Mouse (Mus musculus) limb, embryonic 14.5 days (tissue): Measurements from ENCODE around the gene Dnajc28. TPM values are rescaled to one million over a fixed set of nuclear protein-coding genes. Genes with fewer than 3 reads are reported as not detected.
"Not testable (repeated sequence)": the region's sequence is repeated elsewhere in the genome, so short reads cannot be mapped to it uniquely, and the experiment has no call there.

Experiments
- ATAC-seq: fragments of 200-750 bp; cut with Nextera tagmentation; 2 replicates; pipeline ENCODE4 v1.8.0; 2017; ENCODE audit warnings: low read depth, moderate number of reproducible peaks, moderate TSS enrichment; ENCODE audit not compliant: low FRiP score
- DNase-seq: peaks from one replicate; pipeline ENCODE4 v3.0.0-alpha.2; 2015; ENCODE audit warnings: low spot score
- H3K27ac ChIP-seq: fragments of 300-500 bp; sonication (generic); replicated peaks from 2 replicates; pipeline ENCODE4 v1.5.1; 2014; ENCODE audit warnings: low read depth, mild to moderate bottlenecking, low read length, moderate library complexity, mixed read lengths
- H3K27me3 ChIP-seq: fragments of 300-500 bp; sonication (generic); 2 replicates; pipeline ENCODE4 v1.6.1; 2014; ENCODE audit warnings: low read length, mixed read lengths; ENCODE audit not compliant: control insufficient read depth, insufficient read depth
- H3K36me3 ChIP-seq: fragments of 300-500 bp; sonication (generic); 2 replicates; pipeline ENCODE4 v1.6.1; 2014; ENCODE audit warnings: mild to moderate bottlenecking, low read length, moderate library complexity, mixed read lengths; ENCODE audit not compliant: control insufficient read depth, insufficient read depth
- H3K4me1 ChIP-seq: fragments of 300-500 bp; sonication (generic); 2 replicates; pipeline ENCODE4 v1.6.1; 2014; ENCODE audit warnings: antibody characterized with exemption, low read length, mixed read lengths; ENCODE audit not compliant: control insufficient read depth, insufficient read depth
- H3K4me2 ChIP-seq: fragments of 300-500 bp; sonication (generic); replicated peaks from 2 replicates; pipeline ENCODE4 v1.6.1; 2014; ENCODE audit warnings: low read depth, mild to moderate bottlenecking, low read length, moderate library complexity; ENCODE audit not compliant: severe bottlenecking
- H3K4me3 ChIP-seq: fragments of 300-500 bp; sonication (generic); replicated peaks from 2 replicates; pipeline ENCODE4 v1.5.1; 2014; ENCODE audit warnings: low read length
- H3K9ac ChIP-seq: fragments of 300-500 bp; sonication (generic); 2 replicates; pipeline ENCODE4 v1.6.1; 2014; ENCODE audit warnings: mild to moderate bottlenecking, low read depth, low read length, moderate library complexity; ENCODE audit not compliant: severe bottlenecking
- H3K9me3 ChIP-seq: fragments of 300-500 bp; sonication (generic); 2 replicates; pipeline ENCODE4 v1.6.1; 2016; ENCODE audit warnings: low read length; ENCODE audit not compliant: control insufficient read depth
- POLR2A ChIP-seq: fragments of 200-500 bp; IDR thresholded peaks from 2 replicates; pipeline ENCODE4 v1.8.0; 2012; ENCODE audit warnings: inconsistent platforms, mild to moderate bottlenecking, moderate library complexity, borderline replicate concordance; ENCODE audit not compliant: insufficient read depth, insufficient read length; ENCODE audit errors: extremely low read depth
- WGBS: fragments of 180-500 bp; shearing (Covaris S2); extraction: QIAGEN DNeasy Blood & Tissue Kit; methylation state at CpG from one replicate; pipeline ENCODE4 v1.1.7; 2014; 5-methylcytosine and 5-hydroxymethylcytosine counted together
- polyA plus RNA-seq, 2 experiments: library from polyadenylated mRNA; depleted of rRNA in 1 of 2; stranded (reverse) in 1 of 2; unstranded in 1 of 2; fragments of >200 nt; fragmentation: Nextera tagmentation in 1 of 2; extraction: Ambion mirVana in 1 of 2; gene quantifications; 2 replicates each; pipeline versions ENCODE4 v1.2.1 to v1.2.3; 2012 to 2014

Dnajc28 gene
- polyA plus RNA-seq, 2 experiments, result 1.7 to 2.9 TPM

- Histone ChIP-seq H3K4me2 (peak overlapping the region; percentile 58), H3K9me3 (no peaks in the 10 kb centered on the region), H3K9ac (peak overlapping the region; percentile 95), H3K4me3 (peak overlapping the region; percentile 77), H3K4me1 (peaks cover 12% of the 10 kb centered on the region; the same call in 1 of the 2 replicates), H3K27me3 (no peaks in the 10 kb centered on the region), H3K36me3 (peaks cover 12% of the 10 kb centered on the region), H3K27ac (peak overlapping the region; percentile 98)
- DNase-seq, result peak; percentile 56
- ATAC-seq, result peak; percentile 35
- WGBS, result under 1% methylated on average over 20 of the region's 25 CpGs
- TF ChIP-seq POLR2A, result no peak
These were observed 29.4 kb upstream of the Dnajc28 start for GRCm38 (mm10) chr16:91648220-91648550.

DNA sequence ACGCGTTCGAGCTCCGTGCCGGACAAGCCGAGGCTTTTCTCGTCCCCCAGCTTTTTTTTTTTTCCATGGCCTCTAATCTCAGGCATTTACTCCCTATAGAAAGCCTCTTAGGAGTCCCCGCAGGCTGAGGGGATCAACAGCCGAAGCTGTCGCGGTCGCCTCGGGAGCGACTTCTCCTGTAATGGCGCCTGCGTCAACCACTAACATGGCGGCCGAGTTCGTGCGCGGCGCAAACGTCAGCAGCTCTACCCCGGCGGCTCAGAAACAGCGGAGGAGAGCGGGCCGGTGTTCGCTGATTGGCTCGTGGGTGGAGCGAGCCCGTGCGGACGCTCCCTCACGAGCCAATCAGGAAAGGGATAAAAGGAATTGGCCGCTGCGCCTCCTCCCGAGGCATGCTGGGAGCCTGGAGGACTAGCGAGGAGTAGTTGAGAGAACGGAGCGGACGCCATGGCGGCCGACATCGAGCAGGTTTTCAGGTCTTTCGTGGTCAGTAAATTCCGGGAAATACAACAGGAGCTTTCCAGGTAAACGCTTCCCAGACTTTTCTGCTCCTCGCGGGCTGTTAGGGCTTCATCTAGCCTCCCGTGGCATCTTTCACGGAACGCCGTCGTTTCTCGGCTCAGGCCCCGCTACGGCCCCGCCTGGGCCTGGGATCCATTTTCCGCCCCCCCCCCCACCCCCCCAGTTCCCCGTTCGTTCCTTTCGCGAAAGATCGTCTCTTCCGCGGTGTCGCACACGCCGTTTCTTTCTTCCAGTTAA, 28.8 kb upstream of the Dnajc28 start, which contains the start of gene Son:
TSS of gene Son (plus strand) at position 46 of the 759 bp plus-strand sequence.
- Histone ChIP-seq H3K9ac (peak within 1 kb of the TSS; percentile 95), H3K27ac (peak within 1 kb of the TSS; percentile 98), H3K36me3 (peaks cover 14% of the 10 kb centered on the region), H3K27me3 (no peaks in the 10 kb centered on the region), H3K9me3 (no peaks in the 10 kb centered on the region), H3K4me1 (peaks cover 12% of the 10 kb centered on the region; the same call in 1 of the 2 replicates), H3K4me2 (peak within 1 kb of the TSS; percentile 81), H3K4me3 (peak within 1 kb of the TSS; percentile 77)
- WGBS, result under 1% methylated on average over 64 of the region's 70 CpGs
- peak; percentile 98; the same call in 1 of the 2 replicates for TF ChIP-seq POLR2A
- ATAC-seq (peak; percentile 95), DNase-seq (peak; percentile 97)

- Histone ChIP-seq H3K9ac (peak within 1 kb of the TSS; percentile 95), H3K27me3 (no peaks in the 10 kb centered on the region), H3K9me3 (no peaks in the 10 kb centered on the region), H3K27ac (peak within 1 kb of the TSS; percentile 98), H3K36me3 (peaks cover 14% of the 10 kb centered on the region), H3K4me2 (peak within 1 kb of the TSS; percentile 81), H3K4me1 (peaks cover 12% of the 10 kb centered on the region; the same call in 1 of the 2 replicates), H3K4me3 (peak within 1 kb of the TSS; percentile 77)
- DNase-seq (peak; percentile 94), ATAC-seq (peak; percentile 86)
- peak; percentile 97 for TF ChIP-seq POLR2A
- WGBS, result 2% methylated on average over 50 of the region's 59 CpGs
These were observed 28.0 kb upstream of the Dnajc28 start, which contains the start of gene Gart for GRCm38 (mm10) chr16:91646681-91647419. Gene Gart, minus strand, starts transcription at chr16:91646952.

DNA sequence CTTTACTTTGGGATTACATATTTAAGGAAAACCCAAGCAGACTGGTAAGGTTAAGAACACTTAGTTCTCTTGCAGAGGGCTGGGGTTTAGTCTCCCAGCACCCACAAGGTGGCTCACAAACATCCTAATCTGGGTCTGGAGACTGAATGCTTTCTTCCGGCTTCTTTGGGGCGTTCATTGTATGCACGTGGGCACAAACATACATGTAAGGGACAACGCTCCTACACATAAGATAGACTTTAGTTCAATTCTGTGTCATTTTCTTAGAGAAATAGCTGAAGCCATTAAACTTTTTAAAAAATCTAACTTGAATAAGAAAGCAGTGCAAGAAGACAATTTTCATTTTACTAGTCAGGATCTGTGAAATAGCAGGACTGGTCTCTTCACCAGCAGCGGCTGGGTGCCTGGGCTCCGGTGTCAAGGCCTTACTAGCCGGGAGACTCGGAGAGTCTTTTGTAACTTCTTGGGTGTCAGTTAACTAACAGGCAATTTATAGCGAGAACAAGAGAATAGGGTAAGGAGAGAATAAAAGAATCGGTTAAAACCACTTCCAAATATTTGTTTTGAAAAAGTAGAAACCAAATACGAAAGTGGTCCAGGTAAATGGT, 27.3 kb upstream of the Dnajc28 start:
- peak; percentile 12 for DNase-seq
- 1% methylated on average over 11 of the region's 11 CpGs for WGBS
- peak overlapping the region; percentile 77 for H3K4me3 ChIP-seq
- H3K4me2 ChIP-seq, result peak overlapping the region; percentile 81
- peak overlapping the region; percentile 98 for H3K27ac ChIP-seq
- no peak for ATAC-seq
- H3K4me1 ChIP-seq, result peaks cover 12% of the 10 kb centered on the region; the same call in 1 of the 2 replicates
- no peaks in the 10 kb centered on the region for H3K9me3 ChIP-seq
- TF ChIP-seq POLR2A, result no peak
- H3K36me3 ChIP-seq, result peaks cover 18% of the 10 kb centered on the region
- H3K9ac ChIP-seq, result peak overlapping the region; percentile 81
- H3K27me3 ChIP-seq, result no peaks in the 10 kb centered on the region

DNA sequence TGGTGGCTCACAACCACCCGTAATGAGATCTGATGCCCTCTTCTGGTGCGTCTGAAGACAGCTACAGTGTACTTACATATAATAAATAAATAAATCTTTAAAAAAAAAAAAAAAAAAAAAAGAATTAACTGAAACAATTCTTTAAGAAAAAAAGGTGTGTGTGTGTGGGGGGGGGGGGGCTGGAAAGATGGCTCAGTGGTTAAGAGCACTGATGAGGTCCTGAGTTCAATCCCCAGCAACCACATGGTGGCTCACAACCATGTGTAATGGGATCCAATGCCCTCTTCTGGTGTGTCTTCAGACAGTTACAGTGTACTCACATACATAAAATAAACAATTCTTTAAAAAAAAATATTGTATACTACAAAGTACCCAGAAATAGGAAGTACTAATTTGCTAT, 26.6 kb upstream of the Dnajc28 start:
- H3K9ac ChIP-seq, H3K9me3 ChIP-seq, ATAC-seq, DNase-seq, H3K27ac ChIP-seq, H3K4me3 ChIP-seq, H3K27me3 ChIP-seq: not testable (repeated sequence)
- Histone ChIP-seq H3K4me1 (peaks cover 12% of the 10 kb centered on the region; the same call in 1 of the 2 replicates), H3K4me2 (peak overlapping the region; percentile 81; the same call in 1 of the 2 replicates), H3K36me3 (peaks cover 23% of the 10 kb centered on the region)
- no CpG with 5 or more reads among the region's 2 CpGs for WGBS
